Mouse (Mus musculus): ENCODE data around the gene Rims1. TPM values are rescaled to one million over a fixed set of nuclear protein-coding genes. Genes with fewer than 3 reads are reported as not detected.

The Rims1 gene
- polyA plus RNA-seq, 1 experiment from 2014 or later = not detected

DNA sequence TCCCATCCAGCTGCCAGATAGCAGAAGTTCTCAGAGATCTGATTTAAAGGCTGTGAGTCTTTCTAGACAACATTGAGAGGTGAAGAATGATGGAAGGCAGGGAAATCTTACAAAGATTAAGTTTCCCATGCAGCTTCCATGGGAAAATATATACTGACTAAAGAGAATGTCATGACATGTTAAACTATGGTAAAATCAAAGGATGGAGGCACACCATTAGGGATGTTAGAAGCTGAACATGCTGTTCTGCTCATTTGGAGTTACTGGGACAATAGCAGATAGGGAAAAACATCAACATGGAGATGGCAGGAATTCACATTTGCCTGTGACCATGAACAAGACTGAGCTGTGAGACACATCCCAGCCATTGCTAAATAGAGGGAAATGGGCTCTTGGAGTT lies 552.9 kb downstream of the Rims1 start:
- no peak overlapping the region for H3K4me3 ChIP-seq (ENCODE audit: inconsistent target)
- H3K79me2 ChIP-seq (ENCODE audit: inconsistent target) = no peaks in the 10 kb centered on the region
- no peaks in the 10 kb centered on the region for H3K36me3 ChIP-seq (ENCODE audit: inconsistent target)
- no peak overlapping the region for H3K27ac ChIP-seq

DNA sequence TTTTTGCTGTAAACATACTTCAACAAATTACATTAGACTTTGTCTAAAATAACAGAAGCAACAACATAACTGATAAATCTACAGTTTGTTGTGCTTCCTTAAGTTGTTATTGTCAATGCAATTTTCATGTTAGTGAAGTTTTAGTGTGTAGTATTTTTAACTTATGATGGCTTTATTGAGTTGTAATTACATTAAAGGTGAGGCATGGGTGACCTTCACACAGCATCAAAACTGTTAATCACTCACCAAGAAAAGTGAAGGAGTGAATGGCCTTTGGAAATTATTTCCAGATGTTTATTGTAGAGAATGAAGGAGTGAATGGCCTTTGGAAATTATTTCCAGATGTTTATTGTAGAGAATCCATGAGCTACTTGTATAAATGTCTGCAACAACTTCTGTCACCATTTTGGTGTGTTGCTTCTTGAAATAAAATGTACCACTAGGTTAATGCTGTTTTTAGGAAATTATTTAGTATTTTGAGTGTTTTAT lies 556.9 kb downstream of the Rims1 start:
- H3K27ac ChIP-seq = no peak overlapping the region
- H3K79me2 ChIP-seq (ENCODE audit: inconsistent target) = no peaks in the 10 kb centered on the region
- H3K4me3 ChIP-seq (ENCODE audit: inconsistent target) = no peak overlapping the region
- H3K36me3 ChIP-seq (ENCODE audit: inconsistent target) = no peaks in the 10 kb centered on the region

DNA sequence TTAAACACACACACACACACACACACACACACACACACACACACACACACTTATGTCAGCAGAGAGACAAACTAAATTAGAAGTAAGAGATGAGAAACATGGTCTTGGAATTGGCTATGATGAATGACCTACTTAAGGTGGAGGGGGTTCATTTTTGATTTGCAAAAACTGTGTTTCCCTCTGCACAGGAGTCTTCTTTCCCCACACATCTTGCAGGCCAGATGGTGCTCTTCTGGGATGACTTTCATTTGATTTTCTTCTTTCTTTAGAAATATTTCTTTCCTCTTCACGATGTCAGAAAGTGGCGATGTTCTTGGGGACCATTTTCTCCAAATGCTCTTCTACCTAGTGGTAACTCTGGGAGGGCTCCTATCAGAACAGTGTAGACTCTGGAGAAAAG lies 560.0 kb downstream of the Rims1 start:
- H3K36me3 ChIP-seq (ENCODE audit: inconsistent target) = no peaks in the 10 kb centered on the region
- 87% methylated on average over 2 of the region's 2 CpGs for WGBS (ENCODE audit: missing documents)
- H3K27ac ChIP-seq = no peak overlapping the region
- no peak overlapping the region for H3K4me3 ChIP-seq (ENCODE audit: inconsistent target)
- H3K79me2 ChIP-seq (ENCODE audit: inconsistent target) = no peaks in the 10 kb centered on the region

Measured in macrophage (primary cell).